In the genomic region with DNA sequence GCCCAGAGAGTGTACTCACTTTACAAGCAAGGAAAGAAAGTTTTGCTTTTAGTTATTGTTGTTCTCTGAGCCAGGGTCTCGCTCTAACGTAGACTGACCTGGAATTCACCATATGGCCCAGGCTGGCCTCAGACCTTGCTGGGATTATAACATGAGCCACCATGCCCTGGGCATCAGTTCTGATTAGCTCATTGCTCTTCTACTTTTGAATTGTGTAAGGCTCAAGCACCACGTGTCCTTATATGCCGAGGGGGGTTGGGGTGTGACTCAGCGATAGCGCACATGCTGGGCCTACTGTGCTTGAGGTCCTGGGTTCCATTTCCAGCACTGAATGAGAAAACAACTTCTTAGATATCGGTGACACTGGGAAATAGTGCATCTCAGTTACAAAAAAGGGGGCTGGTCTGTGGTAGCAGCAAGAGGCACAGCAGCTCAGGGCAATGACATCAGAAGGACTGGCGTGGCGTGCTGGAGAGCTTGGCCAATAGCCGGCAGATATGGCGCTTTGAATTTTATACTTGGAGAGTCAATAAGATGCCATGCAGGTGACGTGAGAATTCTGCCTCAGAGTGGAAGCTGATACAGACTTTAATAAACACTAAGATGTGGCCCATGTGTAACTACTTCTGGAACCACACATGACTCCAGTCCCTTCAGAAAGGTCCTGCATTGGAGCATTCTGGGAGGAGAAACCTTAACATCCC, we compare ENCODE assay signal across 22 mouse cellular contexts. TPM values are rescaled to one million over a fixed set of nuclear protein-coding genes. Genes with fewer than 3 reads are reported as not detected.
A peak's percentile ranks its signal among the peaks of the same experiment; 100 is the strongest.
DNase-seq lines count a peak whose midpoint lies in the region; ATAC-seq and TF ChIP-seq lines count a peak whose summit lies in the region.
"Had no signal": no experiment of that assay in that cellular context is flagged by ENCODE, and none has a peak within 500 bp of the region (broad histone marks: within the 10 kb centered on the region; RNA-seq: fewer than 3 reads in every experiment).

No protein-coding gene starts in this region.

- H3K36me3 ChIP-seq in forebrain, embryonic 10.5 days (replicated peaks): peaks cover 32% of the 10 kb centered on the region
- peaks cover 9% of the 10 kb centered on the region for H3K36me3 ChIP-seq in forebrain, embryonic 15.5 days
- H3K36me3 ChIP-seq in liver, postnatal 0 days (replicated peaks; ENCODE audit: insufficient read depth, low read length): peaks cover 9% of the 10 kb centered on the region; the same call in 1 of the 2 replicates

- no peak for TF ChIP-seq CTCF in liver, postnatal 0 days (IDR thresholded peaks at IDR 0.05; ENCODE audit: low read depth)

- H3K9ac ChIP-seq in forebrain, embryonic 15.5 days (replicated peaks): no peak overlapping the region
- no peak overlapping the region for H3K9ac ChIP-seq in liver, postnatal 0 days (replicated peaks)
- H3K9ac ChIP-seq: embryonic facial prominence, embryonic 12.5 days; heart, embryonic 13.5 days; limb, embryonic 12.5 days; liver, embryonic 14.5 days; neural tube, embryonic 13.5 days had no signal

- H3K4me3 ChIP-seq in forebrain, embryonic 10.5 days: no peak overlapping the region
- H3K4me3 ChIP-seq in forebrain, embryonic 15.5 days: no peak overlapping the region
- H3K4me3 ChIP-seq in brown adipose tissue, adult 24 weeks (ENCODE audit: insufficient read depth, low read depth, low read length): no peak overlapping the region
- no peak overlapping the region for H3K4me3 ChIP-seq in liver, postnatal 0 days (ENCODE audit: low read depth, low read length)
- H3K4me3 ChIP-seq: embryonic facial prominence, embryonic 12.5 days; erythroblast, embryonic 14.5 days; heart, embryonic 13.5 days; limb, embryonic 12.5 days; megakaryocyte, embryonic 14.5 days; neural tube, embryonic 13.5 days had no signal

- H3K27ac ChIP-seq in forebrain, embryonic 10.5 days: peak overlapping the region; percentile 31; the same call in 1 of the 2 replicates
- no peak overlapping the region for H3K27ac ChIP-seq in forebrain, embryonic 15.5 days (replicated peaks)
- H3K27ac ChIP-seq in brown adipose tissue, adult 24 weeks (replicated peaks; ENCODE audit: low read depth, low read length): peak overlapping the region; percentile 71
- no peak overlapping the region for H3K27ac ChIP-seq in liver, postnatal 0 days (ENCODE audit: low read depth)
- H3K27ac ChIP-seq: heart, embryonic 13.5 days; kidney, postnatal 0 days; liver, embryonic 14.5 days had no signal

- H3K4me2 ChIP-seq in forebrain, embryonic 15.5 days (replicated peaks): no peak overlapping the region
- no peak overlapping the region for H3K4me2 ChIP-seq in liver, postnatal 0 days (ENCODE audit: low read depth, low read length)
- H3K4me2 ChIP-seq: embryonic facial prominence, embryonic 12.5 days; heart, embryonic 13.5 days; limb, embryonic 12.5 days; neural tube, embryonic 13.5 days had no signal

- no peak for DNase-seq in forebrain, embryonic 10.5 days (ENCODE audit: extremely low spot score, low spot score)
- DNase-seq in 416B (ENCODE audit: low read depth): peak; percentile 55
- peak; percentile 24 for DNase-seq in retina, embryonic 14.5 days (ENCODE audit: low spot score)
- no peak for DNase-seq in liver, postnatal 0 days
- no peak for DNase-seq in right cerebral cortex, postnatal 25 days
- DNase-seq: cerebellum, adult 9-11 months; heart, adult 18-20 months; heart, postnatal 36 days; kidney, adult 18-20 months; midbrain, embryonic 14.5 days; thymus, adult 18-20 months had no signal

- no peak for TF ChIP-seq EP300 in liver, postnatal 0 days (IDR thresholded peaks at IDR 0.05; ENCODE audit: low read depth)

- H3K4me1 ChIP-seq in forebrain, embryonic 10.5 days: peaks cover 69% of the 10 kb centered on the region
- peaks cover 49% of the 10 kb centered on the region for H3K4me1 ChIP-seq in forebrain, embryonic 15.5 days
- H3K4me1 ChIP-seq in brown adipose tissue, adult 24 weeks (ENCODE audit: control insufficient read depth, insufficient read depth, insufficient read length, low read length): peaks cover 16% of the 10 kb centered on the region
- H3K4me1 ChIP-seq in liver, postnatal 0 days (ENCODE audit: insufficient read depth): peaks cover 14% of the 10 kb centered on the region

- no peaks in the 10 kb centered on the region for H3K9me3 ChIP-seq in forebrain, embryonic 10.5 days
- no peaks in the 10 kb centered on the region for H3K9me3 ChIP-seq in forebrain, embryonic 15.5 days
- H3K9me3 ChIP-seq in liver, postnatal 0 days (ENCODE audit: low read length): no peaks in the 10 kb centered on the region
- H3K9me3 ChIP-seq: embryonic facial prominence, embryonic 12.5 days; heart, embryonic 13.5 days; limb, embryonic 12.5 days; megakaryocyte, embryonic 14.5 days; neural tube, embryonic 13.5 days had no signal

- no peaks in the 10 kb centered on the region for H3K27me3 ChIP-seq in forebrain, embryonic 10.5 days (ENCODE audit: poor library complexity, severe bottlenecking)
- no peaks in the 10 kb centered on the region for H3K27me3 ChIP-seq in forebrain, embryonic 15.5 days
- H3K27me3 ChIP-seq in liver, postnatal 0 days (ENCODE audit: insufficient read depth, low read length): no peaks in the 10 kb centered on the region
- H3K27me3 ChIP-seq: embryonic facial prominence, embryonic 12.5 days; heart, embryonic 13.5 days; limb, embryonic 12.5 days; neural tube, embryonic 13.5 days had no signal

- ATAC-seq in forebrain, embryonic 15.5 days (replicated peaks): no peak
- no peak for ATAC-seq in liver, postnatal 0 days
- ATAC-seq: hindbrain, embryonic 16.5 days had no signal

- WGBS in forebrain, embryonic 10.5 days: 90% methylated on average over 12 of the region's 12 CpGs
- 80% methylated on average over 12 of the region's 12 CpGs for WGBS in forebrain, embryonic 15.5 days
- WGBS in liver, postnatal 0 days (ENCODE audit: insufficient replicate concordance): 83% methylated on average over 12 of the region's 12 CpGs

RNA-seq across cellular contexts. Expression of a gene that starts 7.1 kb away (rescaled TPM):
- polyA plus RNA-seq in forebrain, embryonic 10.5 days (2016; fragmentation: Nextera tagmentation; extraction: Ambion mirVana): 3.5 and 3.6 TPM in 2 replicates
- 3.7 and 4.0 TPM in 2 replicates for polyA plus RNA-seq in forebrain, embryonic 15.5 days (2015; fragmentation: Nextera tagmentation; extraction: Ambion mirVana)
- 12.4 and 12.7 TPM in 2 replicates for polyA plus RNA-seq in brown adipose tissue, adult 24 weeks (2012; ENCODE audit: insufficient read depth, insufficient read length, missing spikeins)
- 2.4 and 2.5 TPM in 2 replicates for polyA plus RNA-seq in liver, postnatal 0 days (2015; fragmentation: Nextera tagmentation; extraction: Ambion mirVana)

RNA-seq across cellular contexts. Expression of a gene that starts 57.6 kb away (rescaled TPM):
- polyA plus RNA-seq in forebrain, embryonic 10.5 days (2016; fragmentation: Nextera tagmentation; extraction: Ambion mirVana): 19.3 and 23.9 TPM in 2 replicates
- polyA plus RNA-seq in forebrain, embryonic 15.5 days (2015; fragmentation: Nextera tagmentation; extraction: Ambion mirVana): 2.8 and 3.1 TPM in 2 replicates
- polyA plus RNA-seq in brown adipose tissue, adult 24 weeks (2012; ENCODE audit: insufficient read depth, insufficient read length, missing spikeins): not detected in 2 replicates
- polyA plus RNA-seq in liver, postnatal 0 days (2015; fragmentation: Nextera tagmentation; extraction: Ambion mirVana): 0.31 and 0.36 TPM in 2 replicates
- polyA plus RNA-seq: erythroblast, embryonic 14.5 days had no signal

Comparison
In these comparisons a context has a peak if more than half of its experiments do, and no peak if none do; other contexts are left out.
1. H3K27ac ChIP-seq: peak in forebrain, embryonic 10.5 days (single experiment) and brown adipose tissue, adult 24 weeks (single experiment); none in forebrain, embryonic 15.5 days (single experiment) and liver, postnatal 0 days (single experiment).
2. DNase-seq: peak in 416B (single experiment) and retina, embryonic 14.5 days (single experiment); none in forebrain, embryonic 10.5 days (single experiment), liver, postnatal 0 days (single experiment) and right cerebral cortex, postnatal 25 days (single experiment).